In genomic region chr10:79801837-79802236, GRCm38 (mm10) we compare ENCODE assay signal across 8 mouse cellular contexts. TPM values are rescaled to one million over a fixed set of nuclear protein-coding genes. Genes with fewer than 3 reads are reported as not detected.
DNase-seq lines count a peak whose midpoint lies in the region; ATAC-seq lines count a peak whose summit lies in the region.

No protein-coding gene starts in this region.

- 0 out of 2 replicates have a peak overlapping the region, but pooled peaks have one; percentile 30 for H3K4me3 ChIP-seq in heart, embryonic 10.5 days
- peak overlapping the region; percentile 13; the same call in 1 of the 2 replicates for H3K4me3 ChIP-seq in forebrain, embryonic 10.5 days
- no peak overlapping the region for H3K4me3 ChIP-seq in kidney, embryonic 15.5 days (replicated peaks)
- H3K4me3 ChIP-seq in midbrain, embryonic 16.5 days (ENCODE audit: low read depth, low read length) = no peak overlapping the region

- H3K4me2 ChIP-seq in kidney, embryonic 15.5 days = peak overlapping the region; percentile 20; the same call in 1 of the 2 replicates
- H3K4me2 ChIP-seq in midbrain, embryonic 16.5 days (ENCODE audit: low read length) = peak overlapping the region; percentile 21; the same call in 1 of the 2 replicates

- 11% methylated on average over 3 of the region's 3 CpGs for WGBS in heart, embryonic 10.5 days
- WGBS in forebrain, embryonic 10.5 days = 16% methylated on average over 3 of the region's 3 CpGs
- 32% methylated on average over 3 of the region's 3 CpGs for WGBS in kidney, embryonic 15.5 days
- WGBS in midbrain, embryonic 16.5 days = 21% methylated on average over 2 of the region's 3 CpGs

- H3K36me3 ChIP-seq in heart, embryonic 10.5 days = peaks cover 3% of the 10 kb centered on the region; the same call in 1 of the 2 replicates
- peaks cover 27% of the 10 kb centered on the region for H3K36me3 ChIP-seq in forebrain, embryonic 10.5 days (replicated peaks)
- H3K36me3 ChIP-seq in kidney, embryonic 15.5 days = 0 out of 2 replicates have a peak, but pooled peaks cover 3% of the 10 kb centered on the region
- no peaks in the 10 kb centered on the region for H3K36me3 ChIP-seq in midbrain, embryonic 16.5 days (ENCODE audit: control insufficient read depth, insufficient read depth, low read length)

- peaks cover 67% of the 10 kb centered on the region for H3K4me1 ChIP-seq in heart, embryonic 10.5 days
- peaks cover 74% of the 10 kb centered on the region for H3K4me1 ChIP-seq in forebrain, embryonic 10.5 days
- peaks cover 92% of the 10 kb centered on the region for H3K4me1 ChIP-seq in kidney, embryonic 15.5 days
- peaks cover 48% of the 10 kb centered on the region for H3K4me1 ChIP-seq in midbrain, embryonic 16.5 days (ENCODE audit: control insufficient read depth, insufficient read depth, low read length)

- 0 out of 2 replicates have a peak, but pooled peaks have one; percentile 19 for ATAC-seq in kidney, embryonic 15.5 days (replicated peaks; ENCODE audit: low FRiP score)
- ATAC-seq in midbrain, embryonic 16.5 days = no peak

- no peaks in the 10 kb centered on the region for H3K27me3 ChIP-seq in heart, embryonic 10.5 days (ENCODE audit: insufficient read depth, poor library complexity, severe bottlenecking)
- no peaks in the 10 kb centered on the region for H3K27me3 ChIP-seq in forebrain, embryonic 10.5 days (ENCODE audit: poor library complexity, severe bottlenecking)
- H3K27me3 ChIP-seq in kidney, embryonic 15.5 days = no peaks in the 10 kb centered on the region
- no peaks in the 10 kb centered on the region for H3K27me3 ChIP-seq in midbrain, embryonic 16.5 days (ENCODE audit: control insufficient read depth, insufficient read depth, low read depth, low read length)

- H3K9ac ChIP-seq in kidney, embryonic 15.5 days = no peak overlapping the region
- H3K9ac ChIP-seq in midbrain, embryonic 16.5 days (ENCODE audit: low read depth, low read length) = peak overlapping the region; percentile 32; the same call in 1 of the 2 replicates

- no peaks in the 10 kb centered on the region for H3K9me3 ChIP-seq in heart, embryonic 10.5 days
- H3K9me3 ChIP-seq in forebrain, embryonic 10.5 days = no peaks in the 10 kb centered on the region
- no peaks in the 10 kb centered on the region for H3K9me3 ChIP-seq in kidney, embryonic 15.5 days (replicated peaks)
- H3K9me3 ChIP-seq in midbrain, embryonic 16.5 days (replicated peaks; ENCODE audit: control insufficient read depth, low read length, poor library complexity, severe bottlenecking) = no peaks in the 10 kb centered on the region

- no peak for DNase-seq in heart, embryonic 10.5 days (ENCODE audit: low spot score)
- DNase-seq in heart, adult 18-20 months = no peak
- DNase-seq in forebrain, embryonic 10.5 days (ENCODE audit: extremely low spot score, low spot score) = no peak
- DNase-seq in cerebellum, adult 9-11 months = no peak
- no peak for DNase-seq in left cerebral cortex, adult 18-20 months (ENCODE audit: low spot score in 2 of 2)
- DNase-seq in layer of hippocampus, postnatal 14 days (ENCODE audit: low spot score in 2 of 2) = no peak

- H3K27ac ChIP-seq in heart, embryonic 10.5 days = peak overlapping the region; percentile 76
- peak overlapping the region; percentile 90 for H3K27ac ChIP-seq in forebrain, embryonic 10.5 days
- H3K27ac ChIP-seq in kidney, embryonic 15.5 days = peak overlapping the region; percentile 89
- peak overlapping the region; percentile 84 for H3K27ac ChIP-seq in midbrain, embryonic 16.5 days (ENCODE audit: low read length)

RNA-seq across cellular contexts. Expression of gene Palm, which starts 8.5 kb away (rescaled TPM):
- polyA plus RNA-seq in heart, embryonic 10.5 days (2016; fragmentation: Nextera tagmentation; extraction: Ambion mirVana) = 80.7 and 83.1 TPM in 2 replicates
- 10 to 100 TPM; 44.3 to 45.7 TPM for total RNA-seq in heart, adult 18-20 months (2021)
- 114 and 119 TPM in 2 replicates for polyA plus RNA-seq in forebrain, embryonic 10.5 days (2016; fragmentation: Nextera tagmentation; extraction: Ambion mirVana)
- 144 and 158 TPM in 2 replicates for polyA plus RNA-seq in kidney, embryonic 15.5 days (2015; fragmentation: Nextera tagmentation; extraction: Ambion mirVana)
- polyA plus RNA-seq in midbrain, embryonic 16.5 days (2015; fragmentation: Nextera tagmentation; extraction: Ambion mirVana) = 318 and 333 TPM in 2 replicates
- total RNA-seq in left cerebral cortex, adult 18-20 months (2021) = 100 to 1,000 TPM; 290 to 308 TPM
- 100 to 1,000 TPM; 356 to 379 TPM for total RNA-seq in layer of hippocampus, postnatal 14 days (2021)

RNA-seq across cellular contexts. Expression of gene Prss57, which starts 11.1 kb away (rescaled TPM):
- not detected in 2 replicates for polyA plus RNA-seq in heart, embryonic 10.5 days (2016; fragmentation: Nextera tagmentation; extraction: Ambion mirVana)
- not detected for total RNA-seq in heart, adult 18-20 months (2021)
- not detected in 2 replicates for polyA plus RNA-seq in forebrain, embryonic 10.5 days (2016; fragmentation: Nextera tagmentation; extraction: Ambion mirVana)
- polyA plus RNA-seq in kidney, embryonic 15.5 days (2015; fragmentation: Nextera tagmentation; extraction: Ambion mirVana) = 0.29 TPM in 1 of 2 replicates, not detected in the other
- polyA plus RNA-seq in midbrain, embryonic 16.5 days (2015; fragmentation: Nextera tagmentation; extraction: Ambion mirVana) = 0.19 TPM in 2 replicates
- under 1 TPM; 0.63 to 0.72 TPM for total RNA-seq in left cerebral cortex, adult 18-20 months (2021)
- under 1 TPM in 1 of 2 experiments, not detected in 1; 0.16 TPM for total RNA-seq in layer of hippocampus, postnatal 14 days (2021)

RNA-seq across cellular contexts. Expression of gene Misp, which starts 19.0 kb away (rescaled TPM):
- polyA plus RNA-seq in heart, embryonic 10.5 days (2016; fragmentation: Nextera tagmentation; extraction: Ambion mirVana) = 0.21 and 0.82 TPM in 2 replicates
- under 1 TPM; 0.42 to 0.67 TPM for total RNA-seq in heart, adult 18-20 months (2021)
- 0.18 and 1.0 TPM in 2 replicates for polyA plus RNA-seq in forebrain, embryonic 10.5 days (2016; fragmentation: Nextera tagmentation; extraction: Ambion mirVana)
- 14.9 and 15.2 TPM in 2 replicates for polyA plus RNA-seq in kidney, embryonic 15.5 days (2015; fragmentation: Nextera tagmentation; extraction: Ambion mirVana)
- polyA plus RNA-seq in midbrain, embryonic 16.5 days (2015; fragmentation: Nextera tagmentation; extraction: Ambion mirVana) = 0.34 and 0.73 TPM in 2 replicates
- under 1 TPM; 0.61 to 0.86 TPM for total RNA-seq in left cerebral cortex, adult 18-20 months (2021)
- total RNA-seq in layer of hippocampus, postnatal 14 days (2021) = under 1 TPM; 0.26 to 0.53 TPM

RNA-seq across cellular contexts. Expression of gene Fstl3, which starts 24.8 kb away (rescaled TPM):
- polyA plus RNA-seq in heart, embryonic 10.5 days (2016; fragmentation: Nextera tagmentation; extraction: Ambion mirVana) = 7.9 and 8.0 TPM in 2 replicates
- 1 to 10 TPM; 3.5 to 4.5 TPM for total RNA-seq in heart, adult 18-20 months (2021)
- polyA plus RNA-seq in forebrain, embryonic 10.5 days (2016; fragmentation: Nextera tagmentation; extraction: Ambion mirVana) = 1.1 and 1.5 TPM in 2 replicates
- 15.3 and 15.6 TPM in 2 replicates for polyA plus RNA-seq in kidney, embryonic 15.5 days (2015; fragmentation: Nextera tagmentation; extraction: Ambion mirVana)
- 2.2 and 3.5 TPM in 2 replicates for polyA plus RNA-seq in midbrain, embryonic 16.5 days (2015; fragmentation: Nextera tagmentation; extraction: Ambion mirVana)
- 1 to 10 TPM; 2.7 to 3.2 TPM for total RNA-seq in left cerebral cortex, adult 18-20 months (2021)
- total RNA-seq in layer of hippocampus, postnatal 14 days (2021) = 1 to 10 TPM; 1.2 to 2.4 TPM

RNA-seq across cellular contexts. Expression of gene Rnf126, which starts 35.1 kb away (rescaled TPM):
- polyA plus RNA-seq in heart, embryonic 10.5 days (2016; fragmentation: Nextera tagmentation; extraction: Ambion mirVana) = 84.4 and 113 TPM in 2 replicates
- total RNA-seq in heart, adult 18-20 months (2021) = 10 to 100 TPM; 22.0 to 23.1 TPM
- polyA plus RNA-seq in forebrain, embryonic 10.5 days (2016; fragmentation: Nextera tagmentation; extraction: Ambion mirVana) = 92.4 and 113 TPM in 2 replicates
- 88.5 and 102 TPM in 2 replicates for polyA plus RNA-seq in kidney, embryonic 15.5 days (2015; fragmentation: Nextera tagmentation; extraction: Ambion mirVana)
- polyA plus RNA-seq in midbrain, embryonic 16.5 days (2015; fragmentation: Nextera tagmentation; extraction: Ambion mirVana) = 90.2 and 92.3 TPM in 2 replicates
- total RNA-seq in left cerebral cortex, adult 18-20 months (2021) = 10 to 100 TPM; 86.7 to 98.4 TPM
- 10 to 100 TPM; 86.1 to 90.5 TPM for total RNA-seq in layer of hippocampus, postnatal 14 days (2021)

Comparison
In these comparisons a context has a peak if more than half of its experiments do, and no peak if none do; other contexts are left out.
1. H3K4me3 ChIP-seq: peak in heart, embryonic 10.5 days (single experiment) and forebrain, embryonic 10.5 days (single experiment); none in kidney, embryonic 15.5 days (single experiment) and midbrain, embryonic 16.5 days (single experiment).
2. Peak in every context shown above with its lines, with median percentiles within 50 percentile points of each other: H3K27ac ChIP-seq.